8 mouse cellular contexts compared by ENCODE assay signal in genomic region chr11:101790811-101791526, GRCm38 (mm10). TPM values are rescaled to one million over a fixed set of nuclear protein-coding genes. Genes with fewer than 3 reads are reported as not detected.
DNase-seq lines count a peak whose midpoint lies in the region; ATAC-seq and TF ChIP-seq lines count a peak whose summit lies in the region.

No protein-coding gene starts in this region.

- no peaks in the 10 kb centered on the region for H3K36me3 ChIP-seq in limb, embryonic 14.5 days (ENCODE audit: control insufficient read depth, insufficient read depth, low read length)
- H3K36me3 ChIP-seq in neural tube, embryonic 15.5 days: no peaks in the 10 kb centered on the region

- no peak overlapping the region for H3K9ac ChIP-seq in limb, embryonic 14.5 days (ENCODE audit: low read depth, low read length, severe bottlenecking)
- no peak overlapping the region for H3K9ac ChIP-seq in neural tube, embryonic 15.5 days (replicated peaks)

- peak; percentile 62; the same call in 1 of the 2 replicates for ATAC-seq in limb, embryonic 14.5 days (ENCODE audit: low FRiP score, low read depth)
- peak; percentile 66 for ATAC-seq in neural tube, embryonic 15.5 days (ENCODE audit: low FRiP score)

- intact Hi-C loops in heart, postnatal 10 days (cut with DNase I): no loop called here

- H3K9me3 ChIP-seq in limb, embryonic 14.5 days (ENCODE audit: control insufficient read depth, low read length): no peaks in the 10 kb centered on the region
- no peaks in the 10 kb centered on the region for H3K9me3 ChIP-seq in neural tube, embryonic 15.5 days (replicated peaks)

- H3K4me3 ChIP-seq in limb, embryonic 14.5 days (replicated peaks; ENCODE audit: low read length): no peak overlapping the region
- H3K4me3 ChIP-seq in neural tube, embryonic 15.5 days (replicated peaks): no peak overlapping the region

- DNase-seq in cerebellum, postnatal 10 days: peak; percentile 76 to 84
- DNase-seq in cerebellum, adult 8-10 months: no peak
- DNase-seq in adipocyte (ENCODE audit: low spot score): peak; percentile 68
- peak; percentile 71 to 74 for DNase-seq in heart, postnatal 10 days
- peak; percentile 48 for DNase-seq in limb, embryonic 14.5 days (ENCODE audit: low spot score)
- DNase-seq in yolk sac, embryonic 10.5 days (ENCODE audit: low spot score): no peak
- DNase-seq in left cerebral cortex, adult 18-20 months (ENCODE audit: low spot score in 2 of 2): no peak

- H3K4me1 ChIP-seq in limb, embryonic 14.5 days (ENCODE audit: control insufficient read depth, insufficient read depth, low read length): peaks cover 10% of the 10 kb centered on the region; the same call in 1 of the 2 replicates
- H3K4me1 ChIP-seq in neural tube, embryonic 15.5 days: peaks cover 28% of the 10 kb centered on the region

- no peak for TF ChIP-seq POLR2A in limb, embryonic 14.5 days (IDR thresholded peaks at IDR 0.05; ENCODE audit: borderline replicate concordance, extremely low read depth, insufficient read depth, insufficient read length)

- peak overlapping the region; percentile 35 for H3K4me2 ChIP-seq in limb, embryonic 14.5 days (replicated peaks; ENCODE audit: low read depth, low read length, severe bottlenecking)
- H3K4me2 ChIP-seq in neural tube, embryonic 15.5 days: peak overlapping the region; percentile 30

- H3K27ac ChIP-seq in limb, embryonic 14.5 days (replicated peaks; ENCODE audit: low read depth, low read length): peak overlapping the region; percentile 3; the same call in 1 of the 2 replicates
- H3K27ac ChIP-seq in neural tube, embryonic 15.5 days (replicated peaks): peak overlapping the region; percentile 73

- H3K27me3 ChIP-seq in limb, embryonic 14.5 days (ENCODE audit: control insufficient read depth, insufficient read depth, low read length): peaks cover 12% of the 10 kb centered on the region
- peaks cover 28% of the 10 kb centered on the region for H3K27me3 ChIP-seq in neural tube, embryonic 15.5 days (replicated peaks)

- 36% methylated on average over 19 of the region's 19 CpGs for WGBS in limb, embryonic 14.5 days
- WGBS in neural tube, embryonic 15.5 days: 36% methylated on average over 19 of the region's 19 CpGs

RNA-seq across cellular contexts. Expression of gene Etv4, which starts 5.8 kb away (rescaled TPM):
- total RNA-seq in heart, postnatal 10 days (2021): 1 to 10 TPM; 2.1 to 2.7 TPM
- polyA plus RNA-seq in limb, embryonic 14.5 days (2012; rRNA removed): 24.2 and 31.6 TPM in 2 replicates
- 9.4 and 11.7 TPM in 2 replicates for polyA plus RNA-seq in limb, embryonic 14.5 days (2014; fragmentation: Nextera tagmentation; extraction: Ambion mirVana)
- polyA plus RNA-seq in neural tube, embryonic 15.5 days (2015; fragmentation: Nextera tagmentation; extraction: Ambion mirVana): 25.9 and 29.5 TPM in 2 replicates
- total RNA-seq in left cerebral cortex, adult 18-20 months (2021): 10 to 100 TPM; 11.5 to 15.1 TPM

RNA-seq across cellular contexts. Expression of gene Dhx8, which starts 58.2 kb away (rescaled TPM):
- 10 to 100 TPM; 19.0 to 21.0 TPM for total RNA-seq in heart, postnatal 10 days (2021)
- polyA plus RNA-seq in limb, embryonic 14.5 days (2012; rRNA removed): 25.0 and 27.0 TPM in 2 replicates
- polyA plus RNA-seq in limb, embryonic 14.5 days (2014; fragmentation: Nextera tagmentation; extraction: Ambion mirVana): 29.2 and 33.7 TPM in 2 replicates
- polyA plus RNA-seq in neural tube, embryonic 15.5 days (2015; fragmentation: Nextera tagmentation; extraction: Ambion mirVana): 28.7 and 29.9 TPM in 2 replicates
- 10 to 100 TPM; 35.5 to 37.2 TPM for total RNA-seq in left cerebral cortex, adult 18-20 months (2021)

Comparison
In these comparisons a context has a peak if more than half of its experiments do, and no peak if none do; other contexts are left out.
1. DNase-seq: peak in cerebellum, postnatal 10 days (2 of 2), adipocyte (single experiment), heart, postnatal 10 days (2 of 2) and limb, embryonic 14.5 days (single experiment); none in cerebellum, adult 8-10 months (single experiment), yolk sac, embryonic 10.5 days (single experiment) and left cerebral cortex, adult 18-20 months (0 of 2).